Mouse (Mus musculus): ENCODE measurements at regions not wholly inside any gene's neighbourhood (a gene's known extent, or its start where the extent isn't known, plus 50 kb on each side); places are given as distances from the start of the nearest gene placed in this dataset.

DNA sequence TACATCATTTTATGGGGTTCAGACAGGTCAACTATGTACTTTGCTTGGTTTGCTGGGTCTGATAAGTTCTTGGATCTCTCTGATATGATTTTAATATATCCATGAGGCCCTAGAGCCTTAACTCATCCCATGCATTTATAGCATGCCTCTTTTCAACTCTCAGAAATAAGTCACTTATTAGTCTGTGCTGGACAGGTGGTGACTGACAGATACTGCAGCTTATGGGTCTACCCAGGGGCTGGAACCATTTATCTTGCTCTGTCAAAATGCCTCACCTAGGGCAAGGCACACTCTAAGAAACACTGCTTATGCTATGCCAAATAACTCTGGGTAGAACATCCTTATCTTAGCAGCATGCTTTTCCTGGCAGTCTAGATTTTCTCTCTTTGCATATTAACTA is 225.6 kb downstream of the Mbnl1 start:
- in situ Hi-C loops (cut with MboI; ENCODE audit: unreplicated experiment in 2 of 2) = no loop called here

- in situ Hi-C loops (cut with MboI; ENCODE audit: unreplicated experiment in 2 of 2) = no loop called here
Observed at GRCm38 (mm10) chr3:60707139-60707538, 234.5 kb downstream of the Mbnl1 start.

DNA sequence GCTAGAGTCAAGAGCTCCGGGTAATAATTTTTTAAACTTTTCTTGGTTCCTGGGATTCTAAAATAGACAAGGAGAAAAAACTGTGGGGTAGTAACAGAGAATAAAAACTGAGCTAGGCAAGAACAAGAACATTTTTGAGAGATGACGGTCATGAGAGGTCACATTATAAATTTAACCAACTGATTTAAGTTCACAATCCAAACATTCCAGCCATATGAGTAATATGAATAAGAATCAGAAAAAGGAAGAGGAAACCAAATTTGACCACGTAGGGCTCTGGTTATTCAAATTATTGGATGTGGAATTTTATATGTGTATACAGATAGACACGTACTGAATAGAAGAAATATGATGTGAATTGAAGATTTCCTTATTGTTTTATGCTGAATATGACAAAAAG is 240.3 kb downstream of the Mbnl1 start:
- in situ Hi-C loops (cut with MboI; ENCODE audit: unreplicated experiment in 2 of 2) = no loop called here

- in situ Hi-C loops (cut with MboI; ENCODE audit: unreplicated experiment in 2 of 2) = loop anchor here in 1 of 2 experiments (10.0 kb wide), 1 partner anchor 846 kb away; no protein-coding TSS in a partner anchor
Observed at GRCm38 (mm10) chr3:60720322-60720721, 247.7 kb downstream of the Mbnl1 start.

DNA sequence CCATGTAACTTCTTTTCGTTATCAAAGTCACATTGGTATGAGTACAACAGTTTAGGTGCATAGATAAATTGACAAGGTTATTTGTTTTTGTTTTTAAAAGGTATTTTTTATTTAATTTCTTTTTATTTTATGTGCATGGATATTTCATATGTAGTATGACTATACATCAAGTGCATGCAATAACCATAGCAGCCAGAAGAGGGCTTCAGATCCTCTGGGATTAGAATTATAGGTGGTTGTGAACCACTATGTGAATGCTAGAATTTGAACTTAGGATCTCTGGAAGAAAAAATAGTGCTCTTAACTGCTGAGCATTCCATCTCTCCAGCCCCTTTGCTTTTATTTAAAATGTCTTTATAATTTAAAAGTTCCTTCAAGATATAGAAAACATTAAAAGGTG is 258.7 kb downstream of the Mbnl1 start:
- in situ Hi-C loops (cut with MboI; ENCODE audit: unreplicated experiment in 2 of 2) = no loop called here

GRCm38 (mm10) chr3:60740543-60741294 is 261.9 kb upstream of the P2ry1 start:
- in situ Hi-C loops (cut with MboI; ENCODE audit: unreplicated experiment in 2 of 2) = no loop called here

GRCm38 (mm10) chr3:60741379-60741778 is 261.2 kb upstream of the P2ry1 start:
- in situ Hi-C loops (cut with MboI; ENCODE audit: unreplicated experiment in 2 of 2) = no loop called here

DNA sequence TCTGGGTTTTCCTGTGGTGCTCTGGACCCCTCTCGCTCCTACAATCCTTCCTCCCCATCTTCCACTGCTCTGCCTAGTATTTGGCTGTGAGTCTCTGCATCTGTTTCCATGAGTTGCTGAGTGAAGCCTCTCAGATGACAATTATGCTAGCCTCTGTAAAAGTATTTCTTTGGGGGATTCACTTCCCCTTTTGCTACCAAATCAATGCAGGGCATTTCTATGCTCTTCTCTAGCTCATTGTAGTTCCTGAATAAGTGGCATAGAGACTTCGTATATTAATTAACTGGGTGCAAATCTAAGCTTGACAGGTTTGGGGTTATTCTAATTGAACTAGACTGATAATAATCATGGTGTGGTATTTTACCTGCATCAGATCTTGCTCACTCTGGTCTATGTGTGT is 260.4 kb upstream of the P2ry1 start:
- in situ Hi-C loops (cut with MboI; ENCODE audit: unreplicated experiment in 2 of 2) = no loop called here

DNA sequence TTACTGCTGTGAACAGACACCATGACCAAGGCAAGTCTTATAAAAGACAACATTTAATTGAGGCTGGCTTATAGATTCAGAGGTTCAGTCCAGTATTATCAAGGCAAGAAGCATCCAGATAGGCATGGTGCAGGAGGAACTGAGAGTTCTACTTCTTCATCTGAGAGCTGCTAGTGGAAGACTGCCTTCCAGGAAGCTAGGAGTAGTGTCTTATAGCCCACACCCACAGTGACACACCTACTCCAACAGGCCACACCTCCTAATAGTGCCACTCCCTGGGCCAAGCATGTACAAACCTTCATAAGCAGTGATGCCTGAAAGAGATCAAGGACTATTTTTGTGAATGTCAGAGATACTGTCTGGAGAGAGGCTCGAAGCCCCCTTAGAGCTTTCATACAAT is 257.5 kb upstream of the P2ry1 start:
- in situ Hi-C loops (cut with MboI; ENCODE audit: unreplicated experiment in 2 of 2) = no loop called here

GRCm38 (mm10) chr3:60758568-60758967 is 244.0 kb upstream of the P2ry1 start:
- in situ Hi-C loops (cut with MboI; ENCODE audit: unreplicated experiment in 2 of 2) = loop anchor here (10.0 to 25.0 kb wide), 3 partner anchors 479 to 1079 kb away; no protein-coding TSS in a partner anchor

DNA sequence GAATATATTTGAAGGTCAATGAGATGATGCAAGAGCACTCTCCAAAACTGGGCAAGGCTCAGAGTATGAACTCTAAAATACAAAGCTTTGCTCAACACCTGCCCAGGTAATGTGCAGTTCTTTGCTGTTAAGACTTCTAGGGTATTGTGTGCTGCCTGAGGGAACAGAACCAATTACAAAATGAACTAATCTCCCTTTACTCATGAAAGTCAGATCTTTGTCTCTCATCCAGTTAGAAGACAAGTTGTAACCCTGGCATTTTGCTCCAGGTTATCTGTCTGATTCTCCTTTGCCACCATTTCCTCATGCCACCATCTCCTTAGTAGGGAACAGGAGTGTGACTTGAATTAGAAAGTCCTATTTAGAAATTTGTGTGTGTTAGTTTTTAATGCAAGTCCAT is 243.5 kb upstream of the P2ry1 start:
- in situ Hi-C loops (cut with MboI; ENCODE audit: unreplicated experiment in 2 of 2) = loop anchor here (10.0 to 25.0 kb wide), 3 partner anchors 478 to 1078 kb away; no protein-coding TSS in a partner anchor

DNA sequence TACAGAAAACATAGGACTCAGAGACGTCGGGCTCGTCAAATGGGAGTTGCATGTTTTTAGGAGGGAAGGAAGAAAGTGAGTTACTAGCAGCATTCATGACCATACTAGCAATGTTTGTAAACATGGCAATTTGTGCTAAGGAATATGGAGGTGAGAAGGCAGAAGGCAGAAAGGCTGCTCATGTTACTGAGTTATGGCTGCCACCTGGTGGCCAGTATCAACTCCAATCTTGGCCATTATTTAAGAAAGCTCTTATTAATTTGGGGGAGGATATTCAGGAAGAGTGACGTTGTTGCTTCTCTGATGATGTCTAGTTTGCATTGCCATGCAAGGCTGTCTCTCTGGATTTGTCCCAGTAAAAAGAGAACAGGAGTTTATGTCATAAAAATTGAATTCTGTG is 239.7 kb upstream of the P2ry1 start:
- in situ Hi-C loops (cut with MboI; ENCODE audit: unreplicated experiment in 2 of 2) = loop anchor here (5.0 to 25.0 kb wide), 5 partner anchors 474 to 1688 kb away; no protein-coding TSS in a partner anchor

DNA sequence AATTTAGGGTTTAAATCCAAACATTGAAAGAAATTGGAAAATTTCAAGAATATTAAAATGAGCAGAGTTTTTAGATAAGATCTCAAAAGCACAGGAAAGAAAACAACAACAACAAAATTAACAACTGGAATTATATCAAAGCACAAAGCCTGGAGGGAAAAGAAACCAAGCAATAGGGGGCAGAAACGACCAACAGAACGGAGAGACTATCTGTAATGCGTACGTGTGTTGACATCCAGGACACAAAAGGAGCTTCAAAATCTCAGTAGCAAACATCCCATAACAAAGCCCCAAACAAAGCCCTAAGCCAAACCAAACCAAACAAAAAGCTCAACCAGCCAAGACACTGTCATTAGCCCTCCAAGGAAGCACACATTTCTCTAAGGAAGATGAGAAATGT is 237.5 kb upstream of the P2ry1 start:
- in situ Hi-C loops (cut with MboI; ENCODE audit: unreplicated experiment in 2 of 2) = loop anchor here (10.0 to 25.0 kb wide), 4 partner anchors 472 to 1690 kb away; no protein-coding TSS in a partner anchor

- in situ Hi-C loops (cut with MboI; ENCODE audit: unreplicated experiment in 2 of 2) = loop anchor here (10.0 to 25.0 kb wide), 4 partner anchors 468 to 1694 kb away; no protein-coding TSS in a partner anchor
Observed at GRCm38 (mm10) chr3:60768996-60769395, 233.6 kb upstream of the P2ry1 start.

GRCm38 (mm10) chr3:60771866-60772265 is 230.7 kb upstream of the P2ry1 start:
- in situ Hi-C loops (cut with MboI; ENCODE audit: unreplicated experiment in 2 of 2) = loop anchor here (25.0 kb wide), 2 partner anchors 465 to 1065 kb away; no protein-coding TSS in a partner anchor

- in situ Hi-C loops (cut with MboI; ENCODE audit: unreplicated experiment in 2 of 2) = loop anchor here (25.0 kb wide), 2 partner anchors 464 to 1064 kb away; no protein-coding TSS in a partner anchor
Observed at GRCm38 (mm10) chr3:60773383-60773782, 229.2 kb upstream of the P2ry1 start.

- in situ Hi-C loops (cut with MboI; ENCODE audit: unreplicated experiment in 2 of 2) = loop anchor here in 1 of 2 experiments (25.0 kb wide), 1 partner anchor 877 kb away; no protein-coding TSS in a partner anchor
Observed at GRCm38 (mm10) chr3:60785137-60785875, 217.3 kb upstream of the P2ry1 start.

DNA sequence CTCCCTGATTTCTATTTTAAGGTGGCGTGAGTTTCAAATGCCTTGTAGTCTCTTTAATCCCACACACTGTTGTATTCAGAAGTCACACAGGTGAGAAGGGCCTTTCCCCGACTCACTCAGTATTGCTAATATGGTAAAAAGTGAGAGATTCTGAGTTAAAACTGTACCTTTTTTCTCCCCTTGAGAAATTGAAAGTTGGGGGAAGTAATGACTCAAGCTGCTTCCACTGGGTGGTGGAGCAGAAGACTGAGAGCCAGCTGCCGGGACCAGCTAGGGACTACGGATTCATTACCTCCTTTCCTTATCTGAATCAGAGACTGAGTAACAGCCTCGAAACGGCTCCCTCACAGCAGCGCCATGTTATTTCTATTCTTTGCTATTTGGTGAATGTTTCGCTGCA is 214.6 kb upstream of the P2ry1 start:
- in situ Hi-C loops (cut with MboI; ENCODE audit: unreplicated experiment in 2 of 2) = loop anchor here in 1 of 2 experiments (25.0 kb wide), 1 partner anchor 874 kb away; no protein-coding TSS in a partner anchor

DNA sequence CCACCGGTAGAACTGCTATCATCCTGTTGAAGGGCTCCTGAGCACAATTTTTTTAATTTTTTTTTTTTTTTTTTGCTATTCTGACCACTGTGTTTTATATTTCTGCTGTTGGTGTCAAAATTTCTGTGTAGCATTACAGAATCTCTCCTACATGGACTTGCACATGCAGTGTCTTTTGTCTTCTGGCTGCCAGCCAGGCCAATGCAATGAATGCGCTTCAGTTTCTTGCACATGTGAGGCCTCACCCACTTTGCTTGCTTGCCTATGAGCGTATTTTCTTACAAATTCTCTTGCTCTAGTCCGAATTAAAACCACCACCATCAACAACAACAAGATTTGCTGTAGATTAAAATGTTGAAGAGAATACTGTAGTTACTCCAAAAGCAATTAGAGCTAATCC is 213.2 kb upstream of the P2ry1 start:
- in situ Hi-C loops (cut with MboI; ENCODE audit: unreplicated experiment in 2 of 2) = loop anchor here in 1 of 2 experiments (25.0 kb wide), 1 partner anchor 873 kb away; no protein-coding TSS in a partner anchor

DNA sequence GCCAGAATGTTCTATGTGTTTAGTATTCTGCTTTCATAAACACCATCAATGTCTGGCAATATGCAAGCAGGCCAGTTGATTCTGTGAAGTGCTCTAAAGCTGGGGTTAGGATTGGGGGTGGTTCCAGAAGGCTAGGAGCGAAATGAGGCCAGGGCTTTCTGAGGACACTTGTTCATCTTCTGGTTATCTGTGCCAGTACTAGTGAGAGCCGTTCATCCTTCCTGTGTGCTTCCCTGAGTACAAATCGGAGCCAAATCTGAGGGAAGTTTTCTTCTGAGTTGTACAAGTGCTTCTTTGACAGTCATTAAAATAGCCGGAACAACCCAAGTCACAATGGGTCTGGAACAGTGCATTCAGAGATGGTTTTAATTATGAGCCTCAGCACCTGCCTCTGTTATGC is 210.4 kb upstream of the P2ry1 start:
- in situ Hi-C loops (cut with MboI; ENCODE audit: unreplicated experiment in 2 of 2) = loop anchor here in 1 of 2 experiments (25.0 kb wide), 1 partner anchor 870 kb away; no protein-coding TSS in a partner anchor

GRCm38 (mm10) chr3:60796207-60796606 is 206.4 kb upstream of the P2ry1 start:
- in situ Hi-C loops (cut with MboI; ENCODE audit: unreplicated experiment in 2 of 2) = loop anchor here in 1 of 2 experiments (25.0 kb wide), 1 partner anchor 866 kb away; no protein-coding TSS in a partner anchor
